Mouse (Mus musculus) liver, adult 2 months (tissue): Measurements from ENCODE around the gene Nf2. TPM values are rescaled to one million over a fixed set of nuclear protein-coding genes. Genes with fewer than 3 reads are reported as not detected.

ENCODE experiments used
- DNase-seq: peaks from one replicate; pipeline ENCODE4 v3.0.0-alpha.2; 2011; ENCODE audit warnings: low read depth, low spot score; ENCODE audit errors: extremely low read depth
- H3K27ac ChIP-seq: fragments of 200-500 bp; replicated peaks from 2 replicates; pipeline ENCODE4 v1.5.1; 2012; ENCODE audit warnings: low read depth, mild to moderate bottlenecking, control low read depth, inconsistent platforms, low read length; ENCODE audit not compliant: insufficient read depth
- H3K27me3 ChIP-seq: fragments of 200-500 bp; 2 replicates; pipeline ENCODE4 v1.6.1; 2012; ENCODE audit warnings: mild to moderate bottlenecking, moderate library complexity, low read length, inconsistent platforms; ENCODE audit not compliant: control insufficient read depth, insufficient read depth
- H3K36me3 ChIP-seq: fragments of 200-500 bp; 2 replicates; pipeline ENCODE4 v1.6.1; 2012; ENCODE audit warnings: low read length, inconsistent platforms; ENCODE audit not compliant: control insufficient read depth, insufficient read depth
- H3K4me1 ChIP-seq: fragments of 200-500 bp; 2 replicates; pipeline ENCODE4 v1.6.1; 2011; ENCODE audit warnings: low read length; ENCODE audit not compliant: control insufficient read depth, insufficient read depth
- H3K4me3 ChIP-seq: fragments of 200-500 bp; 2 replicates; pipeline ENCODE4 v1.5.1; 2011; ENCODE audit warnings: low read depth, mild to moderate bottlenecking, control low read depth, low read length, moderate library complexity; ENCODE audit not compliant: insufficient read depth
- H3K79me2 ChIP-seq: fragments of 200-500 bp; 2 replicates; pipeline ENCODE4 v1.6.1; 2012; ENCODE audit warnings: inconsistent platforms, mild to moderate bottlenecking, low read length, moderate library complexity; ENCODE audit not compliant: control insufficient read depth, insufficient read depth
- H3K9ac ChIP-seq: fragments of 200-500 bp; 2 replicates; pipeline ENCODE4 v1.6.1; 2012; ENCODE audit warnings: low read depth, mild to moderate bottlenecking, control low read depth, inconsistent platforms, low read length
- CTCF ChIP-seq: fragments of 200-500 bp; IDR thresholded peaks from 2 replicates; pipeline ENCODE4 v1.5.1; 2011; ENCODE audit warnings: low read depth, low read length, control low read depth
- POLR2A ChIP-seq: fragments of 200-500 bp; IDR thresholded peaks from 2 replicates; pipeline ENCODE4 v1.6.1; 2011; ENCODE audit warnings: low read length, control low read depth; ENCODE audit not compliant: insufficient read depth; ENCODE audit errors: extremely low read depth
- whole genome bisulfite sequencing: fragments of 180-500 bp; shearing (Covaris S2); methylation state at CpG from one replicate; pipeline ENCODE4 v1.1.7; 2018; 5-methylcytosine and 5-hydroxymethylcytosine counted together
- polyA plus RNA-seq: library from polyadenylated mRNA; depleted of rRNA; stranded (reverse); fragments of >200 nt; gene quantifications from 2 replicates; pipeline ENCODE4 v1.2.3, GENCODE M21; 2012
- total RNA-seq: library from RNA; depleted of rRNA; stranded (reverse); fragments of >200 nt; gene quantifications from 2 replicates; pipeline ENCODE4 v1.2.3, GENCODE M21; 2014

The Nf2 gene
- total and polyA plus RNA-seq, 2 experiments, result 11.1 to 16.4 TPM

DNA sequence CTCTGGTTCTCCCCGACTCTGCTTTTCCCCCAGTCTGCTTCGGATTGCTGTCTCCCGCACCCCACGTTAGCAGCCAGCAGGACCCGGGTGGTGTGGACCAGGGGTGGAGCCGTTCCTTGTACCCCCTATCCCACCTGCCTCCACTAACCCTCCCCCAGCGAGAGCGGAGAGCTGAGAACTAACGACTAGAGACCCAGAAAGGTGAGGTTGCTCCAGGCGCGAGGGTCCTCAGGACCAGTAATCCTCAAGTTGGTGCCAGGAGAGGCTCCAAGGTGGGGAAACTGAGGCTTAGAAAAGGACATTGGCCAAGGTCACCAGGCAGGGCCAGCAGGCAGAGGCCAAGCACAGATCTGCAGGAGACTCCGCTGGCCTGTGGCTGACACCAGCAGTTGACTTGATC, 102.1 kb downstream of the Nf2 start:
- Histone ChIP-seq H3K4me1 (no peaks in the 10 kb centered on the region), H3K27me3 (peaks cover 13% of the 10 kb centered on the region; the same call in 1 of the 2 replicates), H3K9ac (no peak overlapping the region), H3K79me2 (no peaks in the 10 kb centered on the region), H3K36me3 (no peaks in the 10 kb centered on the region), H3K27ac (no peak overlapping the region), H3K4me3 (no peak overlapping the region)
- DNase-seq, result no peak
- TF ChIP-seq POLR2A, result no peak
- no peak for TF ChIP-seq CTCF
- 7% methylated on average over 12 of the region's 12 CpGs for WGBS

DNA sequence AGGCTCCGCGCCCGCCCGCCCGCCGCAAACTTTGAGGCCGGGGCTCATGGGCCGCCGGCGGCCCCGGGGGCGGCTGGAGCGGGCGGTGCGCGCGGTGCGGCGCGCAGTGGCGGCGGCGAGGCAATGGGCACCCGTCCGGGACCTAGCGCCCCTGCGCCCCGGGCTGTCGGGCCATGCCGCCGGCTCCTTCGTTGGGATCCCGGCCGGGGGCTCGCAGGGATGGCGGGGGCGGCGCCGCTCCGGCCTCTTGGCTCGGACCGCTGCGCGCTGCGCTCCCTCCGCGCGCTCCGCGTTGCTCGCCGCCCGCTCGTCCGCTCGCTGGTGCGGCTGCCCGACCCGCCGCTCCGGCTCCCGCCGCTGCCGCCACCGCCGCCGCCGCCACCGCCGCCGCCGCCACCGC, 102.6 kb downstream of the Nf2 start, which contains the start of gene Cabp7:
Gene Cabp7 (minus strand): TSS at position 46 of the 400 bp plus-strand sequence.
- Histone ChIP-seq H3K27ac (no peak within 1 kb of the TSS), H3K27me3 (peaks cover 13% of the 10 kb centered on the region; the same call in 1 of the 2 replicates), H3K4me3 (no peak within 1 kb of the TSS), H3K4me1 (no peaks in the 10 kb centered on the region), H3K79me2 (no peaks in the 10 kb centered on the region), H3K36me3 (no peaks in the 10 kb centered on the region), H3K9ac (no peak within 1 kb of the TSS)
- 3% methylated on average over 43 of the region's 73 CpGs for WGBS
- no peak for DNase-seq
- no peak for TF ChIP-seq CTCF
- TF ChIP-seq POLR2A, result no peak

- WGBS, result 2% methylated on average over 23 of the region's 39 CpGs
- no peak overlapping the region for H3K27ac ChIP-seq
- H3K4me1 ChIP-seq, result no peaks in the 10 kb centered on the region
- H3K27me3 ChIP-seq, result peaks cover 13% of the 10 kb centered on the region; the same call in 1 of the 2 replicates
- no peak for DNase-seq
- H3K9ac ChIP-seq, result no peak overlapping the region
- no peaks in the 10 kb centered on the region for H3K79me2 ChIP-seq
- no peaks in the 10 kb centered on the region for H3K36me3 ChIP-seq
- H3K4me3 ChIP-seq, result no peak overlapping the region
- TF ChIP-seq CTCF (no peak), POLR2A (no peak)
These were observed 103.4 kb downstream of the Nf2 start for GRCm38 (mm10) chr11:4745969-4746368.

DNA sequence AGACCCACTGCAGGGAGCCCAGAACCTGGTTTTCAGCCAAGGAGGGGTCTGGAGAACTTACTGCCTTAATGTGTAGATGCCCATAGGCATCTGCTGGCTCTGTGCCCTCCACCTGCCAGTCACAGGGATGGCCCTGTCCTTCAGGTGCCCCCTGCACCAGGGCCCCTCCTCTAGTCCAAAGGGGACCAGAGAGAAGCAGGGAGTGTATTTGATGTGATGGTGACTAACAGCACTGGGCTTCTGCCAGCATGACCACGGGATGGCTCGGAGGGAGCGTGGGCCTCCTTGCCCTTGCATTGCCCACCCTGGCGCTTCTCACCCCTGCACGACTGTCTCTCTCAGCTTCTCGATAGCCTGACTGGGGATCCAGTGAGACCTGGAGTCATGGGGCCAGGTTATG, 104.6 kb downstream of the Nf2 start:
- no peak overlapping the region for H3K9ac ChIP-seq
- H3K4me1 ChIP-seq, result no peaks in the 10 kb centered on the region
- H3K4me3 ChIP-seq, result no peak overlapping the region
- TF ChIP-seq POLR2A (no peak), CTCF (no peak)
- H3K27ac ChIP-seq, result no peak overlapping the region
- H3K36me3 ChIP-seq, result no peaks in the 10 kb centered on the region
- H3K27me3 ChIP-seq, result peaks cover 13% of the 10 kb centered on the region; the same call in 1 of the 2 replicates
- no peak for DNase-seq
- no peaks in the 10 kb centered on the region for H3K79me2 ChIP-seq
- WGBS, result 68% methylated on average over 6 of the region's 6 CpGs

GRCm38 (mm10) chr11:4740785-4741184, 108.6 kb downstream of the Nf2 start:
- Histone ChIP-seq H3K9ac (no peak overlapping the region), H3K36me3 (no peaks in the 10 kb centered on the region), H3K27me3 (0 out of 2 replicates have a peak, but pooled peaks cover 2% of the 10 kb centered on the region), H3K4me3 (no peak overlapping the region), H3K4me1 (no peaks in the 10 kb centered on the region), H3K27ac (no peak overlapping the region), H3K79me2 (no peaks in the 10 kb centered on the region)
- TF ChIP-seq POLR2A (no peak), CTCF (no peak)
- WGBS, result 42% methylated on average over 5 of the region's 5 CpGs
- peak; percentile 55 for DNase-seq

GRCm38 (mm10) chr11:4738719-4739118, 110.6 kb downstream of the Nf2 start:
- H3K36me3 ChIP-seq, result no peaks in the 10 kb centered on the region
- no peaks in the 10 kb centered on the region for H3K27me3 ChIP-seq
- no peaks in the 10 kb centered on the region for H3K79me2 ChIP-seq
- 96% methylated on average over 16 of the region's 16 CpGs for WGBS
- H3K4me3 ChIP-seq, result no peak overlapping the region
- DNase-seq, result no peak
- no peak for TF ChIP-seq CTCF
- TF ChIP-seq POLR2A, result no peak
- no peak overlapping the region for H3K9ac ChIP-seq
- no peaks in the 10 kb centered on the region for H3K4me1 ChIP-seq
- H3K27ac ChIP-seq, result no peak overlapping the region
